Mouse (Mus musculus): ENCODE measurements around the gene Ttc33. TPM values are rescaled to one million over a fixed set of nuclear protein-coding genes. Genes with fewer than 3 reads are reported as not detected.

Ttc33 gene
- polyA plus RNA-seq, 1 experiment, result 14.2 TPM

GRCm38 (mm10) chr15:5266095-5266494 is 80.8 kb downstream of the Ttc33 start:
- no peak overlapping the region for H3K4me3 ChIP-seq (ENCODE audit: insufficient read depth, low read depth, low read length)
- H3K27me3 ChIP-seq (replicated peaks; ENCODE audit: control insufficient read depth, insufficient read depth, low read length), result no peaks in the 10 kb centered on the region
- TF ChIP-seq CTCF (conservative IDR thresholded peaks at IDR 0.05; ENCODE audit: insufficient read depth, insufficient read length, low read depth, low read length) (no peak), POLR2A (IDR thresholded peaks at IDR 0.05; ENCODE audit: low read depth, low read length) (no peak)
- no peaks in the 10 kb centered on the region for H3K36me3 ChIP-seq (ENCODE audit: control insufficient read depth, insufficient read depth, low read length)
- H3K4me1 ChIP-seq (ENCODE audit: control insufficient read depth, insufficient read depth, low read length), result peaks cover 3% of the 10 kb centered on the region; the same call in 1 of the 2 replicates
- H3K27ac ChIP-seq (ENCODE audit: insufficient read depth, low read depth, low read length), result no peak overlapping the region
- 72% methylated on average over 3 of the region's 3 CpGs for WGBS
- no peak for DNase-seq

Other genes starting within 250 kb of the Ttc33 start
- 2.2 and 2.3 TPM in 2 replicates for gene C7, start 121.8 kb upstream of the Ttc33 start, polyA plus RNA-seq (2012; rRNA removed)
- gene Card6, start 77.0 kb upstream of the Ttc33 start, polyA plus RNA-seq (2012; rRNA removed), result 1.9 and 2.6 TPM in 2 replicates
- 663 and 821 TPM in 2 replicates for gene Rpl37, start 68.9 kb upstream of the Ttc33 start, polyA plus RNA-seq (2012; rRNA removed)
- 5.3 and 6.5 TPM in 2 replicates for gene Prkaa1, start 41.7 kb upstream of the Ttc33 start, polyA plus RNA-seq (2012; rRNA removed)
- gene Ptger4, start 58.7 kb downstream of the Ttc33 start, polyA plus RNA-seq (2012; rRNA removed), result 5.6 and 5.7 TPM in 2 replicates

Measured in kidney, adult 2 months (tissue).